ENCODE assay signal across 9 mouse cellular contexts in the genomic region with DNA sequence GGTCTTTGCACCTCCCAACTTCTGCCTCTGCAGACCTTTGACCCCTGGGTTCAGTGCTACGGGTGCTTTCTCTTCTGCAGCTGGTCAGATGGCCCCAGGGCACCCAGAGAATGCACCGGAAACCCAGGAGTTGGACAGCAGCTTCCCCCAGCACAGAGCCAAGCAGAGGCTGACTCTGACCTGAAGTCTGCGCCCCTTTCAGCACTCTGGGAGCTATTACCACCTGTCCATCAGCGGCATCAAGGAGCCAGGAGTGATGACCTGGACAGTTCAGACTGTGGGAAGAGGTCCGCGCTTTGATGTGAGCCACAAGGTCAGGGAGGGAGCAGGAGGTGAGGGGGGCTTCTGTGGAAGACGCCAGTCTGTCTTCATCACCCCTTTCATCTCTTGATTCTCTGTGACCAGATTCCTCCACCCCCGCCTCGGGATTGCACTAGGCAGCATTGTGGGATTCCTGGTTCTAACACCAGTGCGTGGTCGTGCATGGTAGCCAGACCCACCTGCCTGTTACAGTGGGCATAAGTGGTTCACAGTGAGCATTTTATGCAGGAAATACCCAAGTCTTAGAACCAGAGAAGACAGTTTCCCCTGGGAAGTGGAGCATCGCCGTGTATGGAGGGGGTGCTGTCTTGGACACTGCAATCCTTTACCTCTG. TPM values are rescaled to one million over a fixed set of nuclear protein-coding genes. Genes with fewer than 3 reads are reported as not detected.
A peak's percentile ranks its signal among the peaks of the same experiment; 100 is the strongest.
DNase-seq lines count a peak whose midpoint lies in the region; ATAC-seq lines count a peak whose summit lies in the region.
"Had no signal": no experiment of that assay in that cellular context is flagged by ENCODE, and none has a peak within 500 bp of the region (broad histone marks: within the 10 kb centered on the region; RNA-seq: fewer than 3 reads in every experiment).

No protein-coding gene starts in this region.

- ATAC-seq in embryonic facial prominence, embryonic 14.5 days (ENCODE audit: low read depth) = peak; percentile 10; the same call in 1 of the 2 replicates
- peak; percentile 55; the same call in 1 of the 2 replicates for ATAC-seq in kidney, embryonic 14.5 days (ENCODE audit: low FRiP score, low TSS enrichment)
- peak; percentile 37 for ATAC-seq in midbrain, embryonic 15.5 days (replicated peaks)
- no peak for ATAC-seq in inflammation-experienced regulatory T-cells, adult 6 months

- peak; percentile 93 for DNase-seq in heart, adult 11 months
- no peak for DNase-seq in heart, postnatal 14 days
- no peak for DNase-seq in embryonic facial prominence, embryonic 14.5 days (ENCODE audit: low spot score)
- no peak for DNase-seq in urinary bladder, adult 18-20 months (ENCODE audit: low spot score in 2 of 2)
- no peak for DNase-seq in lung, postnatal 4 days

- 0 out of 2 replicates have a peak, but pooled peaks cover 6% of the 10 kb centered on the region for H3K4me1 ChIP-seq in embryonic facial prominence, embryonic 14.5 days (ENCODE audit: control insufficient read depth, insufficient read depth, low read length)
- H3K4me1 ChIP-seq in kidney, embryonic 14.5 days (ENCODE audit: control insufficient read depth, insufficient read depth, low read length) = peaks cover 13% of the 10 kb centered on the region; the same call in 1 of the 2 replicates
- no peaks in the 10 kb centered on the region for H3K4me1 ChIP-seq in midbrain, embryonic 15.5 days

- H3K36me3 ChIP-seq in embryonic facial prominence, embryonic 14.5 days (ENCODE audit: control insufficient read depth, insufficient read depth, low read length) = peaks cover 5% of the 10 kb centered on the region; the same call in 1 of the 2 replicates
- H3K36me3 ChIP-seq in kidney, embryonic 14.5 days (ENCODE audit: control insufficient read depth, insufficient read depth, low read length) = no peaks in the 10 kb centered on the region
- no peaks in the 10 kb centered on the region for H3K36me3 ChIP-seq in midbrain, embryonic 15.5 days (replicated peaks)
- H3K36me3 ChIP-seq: lung, embryonic 15.5 days had no signal

- intact Hi-C loops in heart, postnatal 14 days (cut with DNase I) = loop anchor here (5.0 kb wide), 1 partner anchor 139 kb away; a partner anchor contains a TSS

- no peak overlapping the region for H3K4me3 ChIP-seq in embryonic facial prominence, embryonic 14.5 days (ENCODE audit: low read depth, low read length)
- H3K4me3 ChIP-seq in kidney, embryonic 14.5 days (ENCODE audit: low read length) = no peak overlapping the region
- H3K4me3 ChIP-seq in midbrain, embryonic 15.5 days = no peak overlapping the region
- H3K4me3 ChIP-seq: lung, embryonic 15.5 days had no signal

- no peaks in the 10 kb centered on the region for H3K9me3 ChIP-seq in embryonic facial prominence, embryonic 14.5 days (ENCODE audit: control insufficient read depth, low read length)
- H3K9me3 ChIP-seq in kidney, embryonic 14.5 days (ENCODE audit: control insufficient read depth, low read length) = no peaks in the 10 kb centered on the region
- no peaks in the 10 kb centered on the region for H3K9me3 ChIP-seq in midbrain, embryonic 15.5 days
- H3K9me3 ChIP-seq: lung, embryonic 15.5 days had no signal

- no peak overlapping the region for H3K9ac ChIP-seq in embryonic facial prominence, embryonic 14.5 days (ENCODE audit: low read depth, low read length)
- no peak overlapping the region for H3K9ac ChIP-seq in kidney, embryonic 14.5 days (ENCODE audit: low read depth, low read length)
- no peak overlapping the region for H3K9ac ChIP-seq in midbrain, embryonic 15.5 days
- H3K9ac ChIP-seq: lung, embryonic 15.5 days had no signal

- 38% methylated on average over 13 of the region's 13 CpGs for WGBS in embryonic facial prominence, embryonic 14.5 days
- 56% methylated on average over 13 of the region's 13 CpGs for WGBS in kidney, embryonic 14.5 days
- 61% methylated on average over 13 of the region's 13 CpGs for WGBS in midbrain, embryonic 15.5 days

- H3K4me2 ChIP-seq in embryonic facial prominence, embryonic 14.5 days (ENCODE audit: low read depth, low read length) = no peak overlapping the region
- no peak overlapping the region for H3K4me2 ChIP-seq in kidney, embryonic 14.5 days (replicated peaks; ENCODE audit: low read depth, low read length)
- H3K4me2 ChIP-seq in midbrain, embryonic 15.5 days = no peak overlapping the region

- no peak overlapping the region for H3K27ac ChIP-seq in embryonic facial prominence, embryonic 14.5 days (replicated peaks; ENCODE audit: low read depth, low read length)
- H3K27ac ChIP-seq in kidney, embryonic 14.5 days (ENCODE audit: low read depth, low read length) = no peak overlapping the region
- H3K27ac ChIP-seq in midbrain, embryonic 15.5 days = no peak overlapping the region
- H3K27ac ChIP-seq: lung, embryonic 15.5 days had no signal

- H3K27me3 ChIP-seq in embryonic facial prominence, embryonic 14.5 days (replicated peaks; ENCODE audit: control insufficient read depth, insufficient read depth, low read length) = no peaks in the 10 kb centered on the region
- no peaks in the 10 kb centered on the region for H3K27me3 ChIP-seq in kidney, embryonic 14.5 days (ENCODE audit: control insufficient read depth, insufficient read depth, low read length)
- H3K27me3 ChIP-seq in midbrain, embryonic 15.5 days (replicated peaks) = no peaks in the 10 kb centered on the region; the same call in none of the 2 replicates
- H3K27me3 ChIP-seq: lung, embryonic 15.5 days had no signal

RNA-seq across cellular contexts. Expression of a gene that starts 15.9 kb away (rescaled TPM):
- 10 to 100 TPM; 10.8 to 10.9 TPM for total RNA-seq in heart, postnatal 14 days (2021)
- polyA plus RNA-seq in embryonic facial prominence, embryonic 14.5 days (2014; fragmentation: Nextera tagmentation; extraction: Ambion mirVana) = 23.4 and 26.8 TPM in 2 replicates
- polyA plus RNA-seq in kidney, embryonic 14.5 days (2014; fragmentation: Nextera tagmentation; extraction: Ambion mirVana) = 31.4 and 33.7 TPM in 2 replicates
- 17.3 and 18.8 TPM in 2 replicates for polyA plus RNA-seq in midbrain, embryonic 15.5 days (2015; fragmentation: Nextera tagmentation; extraction: Ambion mirVana)
- polyA plus RNA-seq in inflammation-experienced regulatory T-cells, adult 6 months (2017; shearing (Covaris generic)) = 10 to 100 TPM; 31.2 to 40.4 (median 39.0) TPM

RNA-seq across cellular contexts. Expression of a gene that starts 15.9 kb away (rescaled TPM):
- 10 to 100 TPM; 15.4 to 16.8 TPM for total RNA-seq in heart, postnatal 14 days (2021)
- 37.3 and 39.7 TPM in 2 replicates for polyA plus RNA-seq in embryonic facial prominence, embryonic 14.5 days (2014; fragmentation: Nextera tagmentation; extraction: Ambion mirVana)
- polyA plus RNA-seq in kidney, embryonic 14.5 days (2014; fragmentation: Nextera tagmentation; extraction: Ambion mirVana) = 38.5 and 38.8 TPM in 2 replicates
- 64.5 and 66.3 TPM in 2 replicates for polyA plus RNA-seq in midbrain, embryonic 15.5 days (2015; fragmentation: Nextera tagmentation; extraction: Ambion mirVana)
- polyA plus RNA-seq in inflammation-experienced regulatory T-cells, adult 6 months (2017; shearing (Covaris generic)) = 10 to 100 TPM; 45.5 to 66.0 (median 60.7) TPM
